Mouse (Mus musculus) hindbrain, embryonic 14.5 days (tissue): ENCODE measurements at regions not wholly inside any gene's neighbourhood (a gene's known extent, or its start where the extent isn't known, plus 50 kb on each side); places are given as distances from the start of the nearest gene placed in this dataset.

Source experiments
- ATAC-seq: fragments of 200-750 bp; cut with Nextera tagmentation; 2 replicates; pipeline ENCODE4 v1.8.0; 2017; ENCODE audit warnings: moderate number of reproducible peaks, mild to moderate bottlenecking, moderate TSS enrichment, moderate library complexity; ENCODE audit not compliant: low FRiP score
- DNase-seq: peaks from one replicate; pipeline ENCODE4 v3.0.0-alpha.2; 2015; ENCODE audit warnings: low spot score
- H3K27ac ChIP-seq: fragments of 300-500 bp; sonication (generic); 2 replicates; pipeline ENCODE4 v1.5.1; 2014; ENCODE audit warnings: mild to moderate bottlenecking, moderate library complexity
- H3K27me3 ChIP-seq: fragments of 300-500 bp; sonication (generic); 2 replicates; pipeline ENCODE4 v1.6.1; 2014; ENCODE audit warnings: mild to moderate bottlenecking, low read length, mixed read lengths; ENCODE audit not compliant: control insufficient read depth, insufficient read depth
- H3K36me3 ChIP-seq: fragments of 300-500 bp; sonication (generic); replicated peaks from 2 replicates; pipeline ENCODE4 v1.6.1; 2014; ENCODE audit not compliant: control insufficient read depth, insufficient read depth
- H3K4me1 ChIP-seq: fragments of 300-500 bp; sonication (generic); replicated peaks from 2 replicates; pipeline ENCODE4 v1.6.1; 2014; ENCODE audit warnings: antibody characterized with exemption, low read length, mixed read lengths; ENCODE audit not compliant: control insufficient read depth, insufficient read depth
- H3K4me2 ChIP-seq: fragments of 300-500 bp; sonication (generic); replicated peaks from 2 replicates; pipeline ENCODE4 v1.6.1; 2014; ENCODE audit warnings: mild to moderate bottlenecking, moderate library complexity
- H3K4me3 ChIP-seq: fragments of 300-500 bp; sonication (generic); replicated peaks from 2 replicates; pipeline ENCODE4 v1.5.1; 2014; ENCODE audit warnings: mild to moderate bottlenecking, low read length
- H3K9ac ChIP-seq: fragments of 300-500 bp; sonication (generic); 2 replicates; pipeline ENCODE4 v1.6.1; 2014
- H3K9me3 ChIP-seq: fragments of 300-500 bp; sonication (generic); 2 replicates; pipeline ENCODE4 v1.6.1; 2016; ENCODE audit warnings: low read length; ENCODE audit not compliant: control insufficient read depth
- WGBS: fragments of 180-500 bp; shearing (Covaris S2); extraction: QIAGEN DNeasy Blood & Tissue Kit; methylation state at CpG from one replicate; pipeline ENCODE4 v1.1.7; 2014; 5-methylcytosine and 5-hydroxymethylcytosine counted together

GRCm38 (mm10) chr13:52772081-52772480, 157.4 kb downstream of the Auh start:
- H3K4me2 ChIP-seq: no peak overlapping the region
- no peaks in the 10 kb centered on the region for H3K36me3 ChIP-seq
- H3K4me1 ChIP-seq: no peaks in the 10 kb centered on the region
- no peak overlapping the region for H3K4me3 ChIP-seq
- ATAC-seq (no peak), DNase-seq (no peak)
- H3K9ac ChIP-seq: no peak overlapping the region
- H3K27ac ChIP-seq: no peak overlapping the region
- no peaks in the 10 kb centered on the region for H3K9me3 ChIP-seq
- H3K27me3 ChIP-seq: no peaks in the 10 kb centered on the region
- 83% methylated on average over 4 of the region's 4 CpGs for WGBS

GRCm38 (mm10) chr13:52777396-52778034, 152.0 kb downstream of the Auh start:
- peaks cover 12% of the 10 kb centered on the region; the same call in 1 of the 2 replicates for H3K4me1 ChIP-seq
- WGBS: 65% methylated on average over 6 of the region's 6 CpGs
- H3K9me3 ChIP-seq: no peaks in the 10 kb centered on the region
- no peak overlapping the region for H3K9ac ChIP-seq
- no peak overlapping the region for H3K27ac ChIP-seq
- peak; percentile 27 for DNase-seq
- H3K36me3 ChIP-seq: no peaks in the 10 kb centered on the region
- ATAC-seq: no peak
- H3K27me3 ChIP-seq: no peaks in the 10 kb centered on the region
- no peak overlapping the region for H3K4me3 ChIP-seq
- no peak overlapping the region for H3K4me2 ChIP-seq

DNA sequence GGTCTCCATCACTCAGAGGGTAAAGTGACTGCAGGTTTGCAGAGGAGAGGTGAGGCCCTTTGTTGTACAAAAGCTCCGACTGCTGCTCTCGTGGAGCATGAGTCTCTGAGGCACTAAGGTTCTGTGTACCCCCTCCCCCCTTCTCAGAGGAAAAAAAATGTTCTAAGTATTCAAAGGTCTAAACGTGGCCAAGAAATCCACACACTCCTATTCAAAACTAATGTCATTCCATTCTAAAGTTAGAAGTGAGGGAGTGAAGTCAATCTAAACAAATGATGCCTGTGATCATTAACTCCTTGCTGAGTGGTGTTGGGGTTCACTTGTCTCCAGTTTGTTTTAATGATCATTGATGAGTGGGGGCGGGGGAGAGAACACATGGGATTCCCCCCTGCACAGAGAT, 150.6 kb downstream of the Auh start:
- H3K9me3 ChIP-seq: no peaks in the 10 kb centered on the region
- no peak for DNase-seq
- H3K27ac ChIP-seq: no peak overlapping the region
- ATAC-seq: no peak
- H3K4me1 ChIP-seq: peaks cover 12% of the 10 kb centered on the region; the same call in 1 of the 2 replicates
- H3K4me2 ChIP-seq: no peak overlapping the region
- 47% methylated on average over 4 of the region's 4 CpGs for WGBS
- H3K27me3 ChIP-seq: no peaks in the 10 kb centered on the region
- H3K9ac ChIP-seq: no peak overlapping the region
- no peak overlapping the region for H3K4me3 ChIP-seq
- H3K36me3 ChIP-seq: no peaks in the 10 kb centered on the region
